Mouse (Mus musculus) brain, embryonic 14.5 days (tissue): Measurements from ENCODE around the gene Ppp2r5e.

Experiments
- CTCF ChIP-seq: fragments of 200-500 bp; IDR thresholded peaks from 2 replicates; pipeline ENCODE4 v1.5.1; 2012; ENCODE audit warnings: inconsistent platforms, mild to moderate bottlenecking, moderate library complexity, borderline replicate concordance; ENCODE audit not compliant: insufficient read depth, insufficient read length; ENCODE audit errors: extremely low read depth
- POLR2A ChIP-seq: fragments of 200-500 bp; IDR thresholded peaks from 2 replicates; pipeline ENCODE4 v1.6.1; 2012; ENCODE audit warnings: mild to moderate bottlenecking, inconsistent platforms, borderline replicate concordance; ENCODE audit not compliant: poor library complexity, insufficient read depth, insufficient read length, severe bottlenecking; ENCODE audit errors: extremely low read depth

DNA sequence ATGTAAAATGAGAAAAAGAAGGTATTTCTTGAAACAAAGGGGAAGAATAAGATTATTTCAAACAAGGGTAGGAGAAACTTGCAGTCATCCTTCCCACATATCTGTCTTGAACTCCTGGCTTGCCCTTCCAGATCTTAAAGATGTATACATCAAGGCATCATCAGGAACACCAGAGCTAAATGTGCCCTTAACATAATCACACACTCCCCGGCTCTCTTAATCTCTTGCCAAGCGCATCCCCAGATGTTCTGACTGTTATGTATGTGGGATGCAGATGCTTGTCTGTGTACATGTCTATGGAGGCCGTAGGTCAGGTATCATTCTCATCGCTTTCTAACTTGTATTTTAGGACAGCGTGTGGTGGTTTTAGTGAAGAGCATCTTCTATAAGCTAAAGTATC, 27.2 kb upstream of the Ppp2r5e start:
- no peak for TF ChIP-seq CTCF
- no peak for TF ChIP-seq POLR2A
